Mouse (Mus musculus): ENCODE measurements around the gene A630076J17Rik. TPM values are rescaled to one million over a fixed set of nuclear protein-coding genes. Genes with fewer than 3 reads are reported as not detected.

Gene A630076J17Rik
- polyA plus RNA-seq, 1 experiment from 2014 or later = not detected

DNA sequence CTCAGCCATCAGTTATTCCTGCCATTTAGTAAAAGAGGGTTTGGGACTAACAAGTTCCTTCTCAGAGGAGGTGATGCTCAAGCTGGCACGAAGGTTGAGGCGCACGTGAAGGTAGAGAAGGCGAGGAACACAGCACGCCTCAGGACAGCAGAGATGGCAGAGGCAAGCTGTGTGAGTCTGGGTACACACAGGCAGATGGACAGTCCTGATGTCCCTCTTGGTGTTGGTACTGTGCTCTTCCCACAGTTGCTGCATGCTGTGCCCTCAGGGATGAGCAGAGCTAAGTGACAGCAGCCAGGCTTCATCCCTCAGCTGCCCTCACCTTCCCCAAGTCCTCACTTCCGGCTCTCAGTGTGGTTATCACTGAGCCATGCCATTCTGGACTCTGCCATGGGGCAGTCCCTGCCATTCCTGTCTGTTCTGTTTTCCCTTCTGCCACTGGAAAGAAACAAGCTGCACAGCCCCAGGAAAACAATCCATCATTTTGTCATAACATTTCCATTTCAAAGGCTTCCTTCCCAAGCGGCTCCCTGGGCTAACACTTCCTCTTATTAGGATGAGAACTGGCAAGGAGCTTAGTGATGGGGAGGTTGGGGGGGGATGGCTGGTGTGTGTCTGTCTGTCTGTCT is 22.7 kb upstream of the A630076J17Rik start:
- Histone ChIP-seq H3K4me2 (replicated peaks) (no peak overlapping the region), H3K4me1 (replicated peaks) (peaks cover 23% of the 10 kb centered on the region), H3K36me3 (no peaks in the 10 kb centered on the region), H3K9me3 (0 out of 2 replicates have a peak, but pooled peaks cover 3% of the 10 kb centered on the region), H3K27ac (peak overlapping the region; percentile 52), H3K4me3 (replicated peaks) (no peak overlapping the region), H3K27me3 (no peaks in the 10 kb centered on the region), H3K9ac (replicated peaks) (no peak overlapping the region)
- WGBS = 71% methylated on average over 7 of the region's 7 CpGs
- ATAC-seq = peak; percentile 46

DNA sequence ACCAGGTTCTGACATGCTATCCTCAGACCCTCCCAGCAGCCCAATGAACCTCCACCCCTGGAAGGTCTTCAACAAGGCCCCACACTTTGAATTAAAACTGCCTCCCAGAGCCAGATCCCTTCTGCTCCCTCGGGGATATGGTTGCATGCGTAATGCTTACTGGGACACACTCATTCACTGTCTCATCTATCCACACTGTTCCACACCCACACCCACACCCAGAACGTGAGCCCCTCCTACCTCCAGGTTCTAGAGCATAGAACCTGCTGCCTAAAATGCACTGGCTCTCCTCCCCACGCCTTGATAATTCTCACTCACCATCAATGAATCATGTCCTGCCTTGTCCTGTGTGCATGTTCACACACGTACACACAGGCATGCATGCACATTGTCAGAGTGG is 15.8 kb upstream of the A630076J17Rik start:
- ATAC-seq = no peak
- Histone ChIP-seq H3K4me2 (replicated peaks) (no peak overlapping the region), H3K4me1 (replicated peaks) (no peaks in the 10 kb centered on the region; the same call in 1 of the 2 replicates), H3K4me3 (replicated peaks) (no peak overlapping the region), H3K27me3 (no peaks in the 10 kb centered on the region), H3K36me3 (no peaks in the 10 kb centered on the region), H3K27ac (no peak overlapping the region), H3K9ac (replicated peaks) (no peak overlapping the region), H3K9me3 (0 out of 2 replicates have a peak, but pooled peaks cover 3% of the 10 kb centered on the region)
- 89% methylated on average over 5 of the region's 5 CpGs for WGBS

DNA sequence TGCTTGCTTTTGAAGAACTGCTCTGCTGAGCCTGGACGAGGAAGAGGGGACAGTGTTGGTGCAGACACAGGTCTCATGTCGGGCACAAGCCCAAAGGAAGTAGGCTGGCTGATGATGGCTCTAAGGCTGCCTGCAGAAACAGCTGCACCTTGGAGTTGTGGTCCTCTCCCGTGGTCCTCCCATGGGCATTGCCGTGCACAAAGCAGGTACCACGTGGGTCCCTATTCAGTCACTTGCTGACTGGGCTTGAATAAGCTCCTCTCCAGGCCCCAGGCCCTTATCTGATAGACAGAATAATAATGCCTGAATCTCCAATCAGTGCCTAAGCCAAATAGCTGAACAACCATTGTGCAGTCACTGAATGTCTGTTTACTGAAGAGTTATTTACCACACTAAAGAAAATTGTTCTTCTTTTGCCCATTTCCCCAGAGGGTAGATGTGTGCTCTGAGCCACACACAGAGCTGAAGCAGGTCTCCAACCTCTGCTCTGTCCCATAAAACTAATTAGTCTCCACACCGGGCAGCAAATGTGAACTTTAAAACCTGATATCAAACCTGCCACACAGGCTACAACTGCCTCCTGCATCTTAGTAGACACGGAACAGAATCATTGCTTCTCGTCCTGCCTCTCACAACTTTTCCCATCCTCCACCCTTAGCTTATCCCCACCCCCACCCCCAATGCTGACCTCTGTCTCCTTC is 13.9 kb upstream of the A630076J17Rik start:
- Histone ChIP-seq H3K27me3 (no peaks in the 10 kb centered on the region), H3K36me3 (no peaks in the 10 kb centered on the region), H3K4me3 (replicated peaks) (no peak overlapping the region), H3K9me3 (0 out of 2 replicates have a peak, but pooled peaks cover 3% of the 10 kb centered on the region), H3K4me2 (replicated peaks) (no peak overlapping the region), H3K4me1 (replicated peaks) (no peaks in the 10 kb centered on the region; the same call in 1 of the 2 replicates), H3K27ac (no peak overlapping the region), H3K9ac (replicated peaks) (no peak overlapping the region)
- 74% methylated on average over 8 of the region's 8 CpGs for WGBS
- ATAC-seq = peak; percentile 24; the same call in 1 of the 2 replicates

DNA sequence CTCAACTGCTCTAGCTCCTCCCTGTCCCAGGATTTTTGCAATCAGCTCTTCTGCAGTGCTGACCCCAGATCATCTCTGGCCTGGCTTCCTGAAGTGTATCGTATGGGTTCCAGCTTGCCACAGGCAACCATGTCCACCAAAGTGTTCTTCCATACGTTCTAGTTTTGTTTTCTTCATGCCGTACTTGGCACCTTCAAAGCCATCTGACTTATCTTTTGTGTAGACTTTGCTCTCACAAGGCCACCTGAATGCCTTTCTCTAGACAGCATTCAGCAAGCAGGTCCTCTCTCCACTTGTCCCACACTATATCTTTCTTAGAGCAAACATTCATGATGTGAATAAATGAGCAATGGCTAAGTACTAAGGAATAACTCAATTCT is 13.3 kb upstream of the A630076J17Rik start:
- no peaks in the 10 kb centered on the region for H3K27me3 ChIP-seq
- no peaks in the 10 kb centered on the region for H3K9me3 ChIP-seq
- no peak overlapping the region for H3K4me3 ChIP-seq (replicated peaks)
- ATAC-seq = no peak
- H3K4me1 ChIP-seq (replicated peaks) = no peaks in the 10 kb centered on the region; the same call in 1 of the 2 replicates
- H3K9ac ChIP-seq (replicated peaks) = no peak overlapping the region
- H3K36me3 ChIP-seq = no peaks in the 10 kb centered on the region
- H3K4me2 ChIP-seq (replicated peaks) = no peak overlapping the region
- 88% methylated on average over 3 of the region's 3 CpGs for WGBS
- H3K27ac ChIP-seq = no peak overlapping the region

DNA sequence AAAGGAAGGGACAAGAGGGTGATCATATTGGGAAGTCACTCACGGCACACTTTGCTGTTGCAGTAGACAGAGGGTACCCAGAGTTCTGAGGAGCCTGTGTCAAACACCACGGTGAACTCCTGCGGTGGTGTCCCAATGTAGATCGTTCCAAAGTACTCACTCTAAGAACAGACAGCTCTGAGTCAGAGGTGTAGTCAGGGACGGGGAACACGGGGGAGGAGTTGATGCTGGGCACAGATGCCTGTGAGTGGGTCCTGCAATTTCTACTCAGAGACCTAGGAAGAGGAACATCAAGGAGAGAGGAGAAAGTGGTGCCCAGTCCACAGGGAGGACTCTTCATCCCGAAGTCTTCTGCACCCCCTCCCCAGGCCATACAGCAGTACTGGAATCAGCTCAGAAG is 11.8 kb upstream of the A630076J17Rik start:
- WGBS = 94% methylated on average over 7 of the region's 7 CpGs
- no peak for ATAC-seq
- H3K36me3 ChIP-seq = no peaks in the 10 kb centered on the region
- no peaks in the 10 kb centered on the region for H3K9me3 ChIP-seq
- no peak overlapping the region for H3K9ac ChIP-seq (replicated peaks)
- H3K4me2 ChIP-seq (replicated peaks) = no peak overlapping the region
- no peak overlapping the region for H3K27ac ChIP-seq
- no peak overlapping the region for H3K4me3 ChIP-seq (replicated peaks)
- H3K4me1 ChIP-seq (replicated peaks) = no peaks in the 10 kb centered on the region; the same call in 1 of the 2 replicates
- H3K27me3 ChIP-seq = no peaks in the 10 kb centered on the region

DNA sequence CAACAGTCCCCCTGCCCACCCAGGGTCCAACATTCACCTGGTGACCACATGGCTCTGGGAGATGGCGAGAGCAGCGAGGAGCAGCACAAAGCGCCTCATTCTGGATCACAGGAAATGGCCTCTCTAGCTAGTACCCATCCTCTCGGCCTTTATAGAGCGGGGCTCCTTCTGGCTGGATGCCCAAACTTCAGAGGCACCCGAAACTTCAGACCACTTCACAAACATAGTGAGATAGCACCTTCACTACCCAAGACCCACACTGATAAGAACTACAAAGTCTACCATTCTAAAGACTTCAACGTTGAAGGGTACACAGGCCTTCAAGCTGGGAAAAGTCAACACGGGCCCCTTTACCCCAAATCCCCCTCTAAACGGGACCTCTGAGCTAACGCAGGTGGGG is 8.8 kb upstream of the A630076J17Rik start, which contains the start of gene Cym:
Gene Cym (minus strand): TSS at position 125 of the 400 bp plus-strand sequence.
- no peak for ATAC-seq
- Histone ChIP-seq H3K4me3 (replicated peaks) (no peak within 1 kb of the TSS), H3K4me1 (replicated peaks) (no peaks in the 10 kb centered on the region; the same call in 1 of the 2 replicates), H3K27ac (no peak within 1 kb of the TSS), H3K36me3 (no peaks in the 10 kb centered on the region), H3K9me3 (no peaks in the 10 kb centered on the region), H3K4me2 (replicated peaks) (no peak within 1 kb of the TSS), H3K9ac (replicated peaks) (no peak within 1 kb of the TSS), H3K27me3 (no peaks in the 10 kb centered on the region)
- WGBS = 93% methylated on average over 10 of the region's 10 CpGs

DNA sequence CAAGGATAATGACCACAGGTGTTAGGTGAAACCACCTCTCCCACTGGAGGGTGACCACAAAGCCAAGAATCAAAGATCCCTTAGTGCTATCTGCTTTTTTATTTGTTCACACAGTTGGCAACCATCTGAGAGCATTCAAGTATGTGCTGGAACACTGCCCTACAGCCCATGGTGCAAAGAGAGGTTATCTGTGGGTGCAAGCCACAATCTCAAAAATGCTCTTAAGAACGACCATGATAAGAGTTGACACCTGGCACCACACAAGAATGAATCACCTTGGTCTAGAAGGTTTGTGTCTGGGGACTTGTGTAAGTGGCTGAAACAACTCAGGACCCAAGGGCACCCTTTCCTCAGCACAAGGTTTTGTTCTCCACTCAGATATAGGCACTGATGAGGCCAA is 7.2 kb upstream of the A630076J17Rik start:
- 90% methylated on average over 1 of the region's 1 CpGs for WGBS
- ATAC-seq = no peak
- no peak overlapping the region for H3K27ac ChIP-seq

DNA sequence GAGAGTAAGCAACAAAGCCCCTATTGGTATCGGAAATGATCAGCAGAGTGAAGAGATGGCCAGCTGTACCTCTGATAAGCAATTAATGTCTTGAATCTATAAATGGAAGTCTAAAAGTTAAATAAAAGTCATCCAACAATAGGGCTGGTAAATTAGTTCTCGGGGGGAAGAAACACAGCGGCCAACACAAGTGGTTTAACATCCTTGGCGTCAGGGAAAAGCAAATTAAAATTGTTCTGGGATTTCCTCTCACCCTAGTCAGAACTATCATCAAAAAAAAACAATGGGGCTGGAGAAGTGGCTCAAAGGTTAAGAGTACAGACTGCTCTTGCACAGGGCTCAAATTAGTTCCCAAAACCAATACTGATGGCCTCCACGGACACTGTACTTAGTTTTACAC is 4.6 kb upstream of the A630076J17Rik start:
- no peak for ATAC-seq
- Histone ChIP-seq H3K27me3 (no peaks in the 10 kb centered on the region), H3K27ac (no peak overlapping the region), H3K9ac (replicated peaks) (no peak overlapping the region), H3K4me2 (replicated peaks) (no peak overlapping the region), H3K4me3 (replicated peaks) (no peak overlapping the region), H3K4me1 (replicated peaks) (no peaks in the 10 kb centered on the region), H3K9me3 (no peaks in the 10 kb centered on the region), H3K36me3 (no peaks in the 10 kb centered on the region)
- WGBS = 93% methylated on average over 5 of the region's 5 CpGs

More for the DNA sequence above, 7.2 kb upstream of the A630076J17Rik start:
- H3K9me3 ChIP-seq = no peaks in the 10 kb centered on the region
- H3K4me3 ChIP-seq (replicated peaks) = no peak overlapping the region
- H3K4me2 ChIP-seq (replicated peaks) = no peak overlapping the region
- no peaks in the 10 kb centered on the region for H3K27me3 ChIP-seq
- H3K4me1 ChIP-seq (replicated peaks) = no peaks in the 10 kb centered on the region; the same call in 1 of the 2 replicates
- no peaks in the 10 kb centered on the region for H3K36me3 ChIP-seq
- no peak overlapping the region for H3K9ac ChIP-seq (replicated peaks)

DNA sequence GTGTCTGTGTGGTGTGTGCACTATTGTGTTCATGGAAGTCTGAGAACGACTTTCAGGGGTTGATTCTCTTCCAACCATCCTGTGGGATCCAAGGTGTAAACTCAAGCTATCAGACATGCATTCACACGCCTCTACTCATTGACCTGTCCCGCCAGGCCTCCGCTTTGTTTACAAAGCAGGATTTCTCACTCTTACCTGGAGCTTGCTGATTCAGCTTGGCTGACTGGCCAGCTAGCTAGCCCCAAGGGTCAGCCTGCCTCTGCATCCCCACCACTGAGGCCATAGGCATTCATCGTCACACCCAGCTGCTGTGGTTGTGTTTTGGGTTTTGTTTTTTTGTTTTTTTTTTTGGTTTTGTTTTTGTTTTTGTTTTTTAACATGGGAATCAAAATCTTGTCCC is 1.2 kb upstream of the A630076J17Rik start:
- ATAC-seq = no peak
- H3K9ac ChIP-seq (replicated peaks) = no peak overlapping the region
- H3K27ac ChIP-seq = no peak overlapping the region
- H3K9me3 ChIP-seq = no peaks in the 10 kb centered on the region
- H3K4me3 ChIP-seq (replicated peaks) = no peak overlapping the region
- no peaks in the 10 kb centered on the region for H3K36me3 ChIP-seq
- H3K4me1 ChIP-seq (replicated peaks) = peaks cover 4% of the 10 kb centered on the region; the same call in 1 of the 2 replicates
- no peaks in the 10 kb centered on the region for H3K27me3 ChIP-seq
- WGBS = 82% methylated on average over 5 of the region's 5 CpGs
- H3K4me2 ChIP-seq (replicated peaks) = no peak overlapping the region

DNA sequence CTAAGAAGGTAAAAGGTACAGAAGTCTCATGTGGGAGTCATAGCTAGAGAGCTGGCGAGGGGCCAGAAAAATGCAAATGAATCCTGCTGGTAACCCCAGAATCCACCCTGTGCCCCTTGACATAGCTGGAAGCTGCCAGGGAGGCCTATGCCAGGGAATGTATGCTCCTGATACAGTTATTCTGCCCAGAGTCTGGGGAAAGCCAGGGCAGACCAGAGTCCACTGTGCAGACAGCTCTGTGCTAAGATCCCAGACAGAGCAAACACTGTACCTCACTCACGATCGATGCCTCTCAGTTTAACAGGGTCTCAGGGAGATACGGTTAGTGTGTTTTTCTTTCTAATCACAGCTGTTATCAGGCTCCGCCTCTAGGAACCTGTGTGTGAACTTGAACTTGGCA is 592 bp upstream of the A630076J17Rik start:
- Histone ChIP-seq H3K27ac (no peak overlapping the region), H3K4me3 (replicated peaks) (no peak overlapping the region), H3K9ac (replicated peaks) (no peak overlapping the region), H3K4me1 (replicated peaks) (peaks cover 4% of the 10 kb centered on the region; the same call in 1 of the 2 replicates), H3K4me2 (replicated peaks) (no peak overlapping the region), H3K9me3 (no peaks in the 10 kb centered on the region), H3K27me3 (no peaks in the 10 kb centered on the region), H3K36me3 (no peaks in the 10 kb centered on the region)
- 83% methylated on average over 5 of the region's 5 CpGs for WGBS
- ATAC-seq = no peak

DNA sequence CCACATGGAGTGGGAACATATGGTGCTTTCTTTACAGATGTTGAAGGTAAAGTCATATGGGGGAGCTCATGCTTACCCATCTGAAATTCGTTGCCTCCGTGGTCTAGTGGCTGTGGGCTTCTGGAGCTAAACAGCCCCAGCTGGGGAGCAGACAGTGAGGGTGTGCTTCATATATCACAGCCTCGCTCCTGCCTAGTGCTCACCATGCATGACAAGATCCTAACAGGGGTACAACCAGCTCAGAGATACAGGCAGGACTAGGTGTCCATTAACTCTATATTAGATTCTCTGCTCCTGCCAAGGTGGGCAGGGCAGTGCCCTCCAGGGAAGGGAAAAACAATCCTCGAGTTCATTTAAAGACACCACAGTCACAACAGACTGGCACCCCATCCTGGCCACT is 788 bp downstream of the A630076J17Rik start:
- Histone ChIP-seq H3K36me3 (no peaks in the 10 kb centered on the region), H3K27me3 (no peaks in the 10 kb centered on the region), H3K9me3 (no peaks in the 10 kb centered on the region), H3K4me2 (replicated peaks) (no peak overlapping the region), H3K9ac (replicated peaks) (no peak overlapping the region), H3K27ac (no peak overlapping the region), H3K4me3 (replicated peaks) (no peak overlapping the region), H3K4me1 (replicated peaks) (peaks cover 4% of the 10 kb centered on the region; the same call in 1 of the 2 replicates)
- ATAC-seq = no peak
- 65% methylated on average over 4 of the region's 4 CpGs for WGBS

DNA sequence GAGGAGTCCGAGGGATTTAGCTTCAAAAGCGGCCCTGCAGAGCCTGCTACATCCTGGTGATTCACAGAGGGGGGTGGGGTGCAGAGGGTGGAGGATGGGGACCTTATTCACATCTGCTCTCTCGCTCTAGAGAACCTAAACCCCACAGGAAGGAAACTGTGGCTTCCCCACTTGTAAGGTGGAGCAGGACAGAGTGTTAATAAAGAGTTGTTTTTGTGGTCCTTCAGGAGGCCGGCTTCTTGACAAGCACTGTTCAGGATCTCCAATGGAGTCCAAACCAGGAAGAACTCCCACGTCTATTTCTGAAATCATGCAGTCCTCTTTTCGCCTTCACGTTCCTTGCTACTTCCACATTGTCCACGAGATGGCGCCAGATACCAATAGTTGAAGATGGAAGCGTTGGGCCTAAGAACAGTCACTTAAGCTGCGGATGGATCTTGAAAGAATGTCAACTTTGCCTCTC is 3.0 kb downstream of the A630076J17Rik start:
- Histone ChIP-seq H3K9me3 (no peaks in the 10 kb centered on the region), H3K4me3 (replicated peaks) (no peak overlapping the region), H3K36me3 (no peaks in the 10 kb centered on the region), H3K4me2 (replicated peaks) (no peak overlapping the region), H3K27me3 (no peaks in the 10 kb centered on the region), H3K4me1 (replicated peaks) (peaks cover 4% of the 10 kb centered on the region; the same call in 1 of the 2 replicates), H3K9ac (replicated peaks) (peak overlapping the region; percentile 51), H3K27ac (no peak overlapping the region)
- whole genome bisulfite sequencing = 6% methylated on average over 11 of the region's 11 CpGs
- ATAC-seq = peak; percentile 62

Measured in midbrain, embryonic 13.5 days (tissue).